Mouse (Mus musculus) intestine, embryonic 16.5 days (tissue): ENCODE measurements at regions not wholly inside any gene's neighbourhood (a gene's known extent, or its start where the extent isn't known, plus 50 kb on each side); places are given as distances from the start of the nearest gene placed in this dataset.
"Not testable (repeated sequence)": the region's sequence is repeated elsewhere in the genome, so short reads cannot be mapped to it uniquely, and the experiment has no call there.

Source experiments
- ATAC-seq: fragments of 200-750 bp; cut with Nextera tagmentation; 2 replicates; pipeline ENCODE4 v1.8.0; 2017; ENCODE audit warnings: moderate TSS enrichment, moderate library complexity
- H3K27ac ChIP-seq: fragments of 300-500 bp; sonication (generic); 2 replicates; pipeline ENCODE4 v1.5.1; 2014; ENCODE audit warnings: mild to moderate bottlenecking, low read length
- H3K27me3 ChIP-seq: fragments of 300-500 bp; sonication (generic); replicated peaks from 2 replicates; pipeline ENCODE4 v1.6.1; 2014; ENCODE audit warnings: low read length, control low read depth, mixed read lengths; ENCODE audit not compliant: control insufficient read depth, insufficient read depth
- H3K36me3 ChIP-seq: fragments of 300-500 bp; sonication (generic); 2 replicates; pipeline ENCODE4 v1.6.1; 2014; ENCODE audit warnings: low read length, control low read depth; ENCODE audit not compliant: control insufficient read depth, insufficient read depth
- H3K4me1 ChIP-seq: fragments of 300-500 bp; sonication (generic); 2 replicates; pipeline ENCODE4 v1.6.1; 2014; ENCODE audit warnings: low read length, control low read depth, mixed read lengths; ENCODE audit not compliant: control insufficient read depth, insufficient read depth
- H3K4me2 ChIP-seq: fragments of 300-500 bp; sonication (generic); 2 replicates; pipeline ENCODE4 v1.6.1; 2014; ENCODE audit warnings: low read depth, low read length, control low read depth
- H3K4me3 ChIP-seq: fragments of 300-500 bp; sonication (generic); 2 replicates; pipeline ENCODE4 v1.5.1; 2014; ENCODE audit warnings: mild to moderate bottlenecking, low read length
- H3K9ac ChIP-seq: fragments of 300-500 bp; sonication (generic); 2 replicates; pipeline ENCODE4 v1.6.1; 2014; ENCODE audit warnings: low read depth, low read length
- H3K9me3 ChIP-seq: fragments of 300-500 bp; sonication (generic); 2 replicates; pipeline ENCODE4 v1.6.1; 2016; ENCODE audit warnings: low read length, control low read depth; ENCODE audit not compliant: control insufficient read depth
- WGBS: fragments of 180-500 bp; shearing (Covaris S2); extraction: QIAGEN DNeasy Blood & Tissue Kit; methylation state at CpG from one replicate; pipeline ENCODE4 v1.1.7; 2014; 5-methylcytosine and 5-hydroxymethylcytosine counted together

GRCm38 (mm10) chr13:3373522-3374220 lies 164.2 kb upstream of the Gdi2 start:
- H3K4me1 ChIP-seq, ATAC-seq, H3K4me2 ChIP-seq, H3K36me3 ChIP-seq, H3K27ac ChIP-seq, H3K27me3 ChIP-seq, H3K9ac ChIP-seq, H3K9me3 ChIP-seq, H3K4me3 ChIP-seq: not testable (repeated sequence)
- 48% methylated on average over 3 of the region's 3 CpGs for WGBS

- Histone ChIP-seq H3K27ac (no peak overlapping the region), H3K36me3 (no peaks in the 10 kb centered on the region), H3K27me3 (no peaks in the 10 kb centered on the region), H3K4me3 (no peak overlapping the region), H3K9ac (no peak overlapping the region), H3K9me3 (no peaks in the 10 kb centered on the region), H3K4me1 (no peaks in the 10 kb centered on the region), H3K4me2 (no peak overlapping the region)
- 96% methylated on average over 7 of the region's 7 CpGs for WGBS
- no peak for ATAC-seq
Measured at GRCm38 (mm10) chr13:3374796-3375195, 163.1 kb upstream of the Gdi2 start.

GRCm38 (mm10) chr13:3377801-3378200 lies 160.1 kb upstream of the Gdi2 start:
- not testable (repeated sequence) for H3K4me3 ChIP-seq, H3K36me3 ChIP-seq, H3K4me1 ChIP-seq, H3K9ac ChIP-seq, ATAC-seq, H3K9me3 ChIP-seq, H3K4me2 ChIP-seq, H3K27ac ChIP-seq, H3K27me3 ChIP-seq
- 57% methylated on average over 3 of the region's 3 CpGs for WGBS

- H3K4me3 ChIP-seq, H3K36me3 ChIP-seq, H3K27me3 ChIP-seq, H3K4me2 ChIP-seq, H3K9me3 ChIP-seq, H3K9ac ChIP-seq, H3K27ac ChIP-seq, ATAC-seq, H3K4me1 ChIP-seq: not testable (repeated sequence)
- 86% methylated on average over 2 of the region's 2 CpGs for WGBS
Measured at GRCm38 (mm10) chr13:3405783-3406182, 132.1 kb upstream of the Gdi2 start.

- H3K36me3 ChIP-seq, H3K9ac ChIP-seq, H3K4me1 ChIP-seq, H3K27me3 ChIP-seq, H3K9me3 ChIP-seq, H3K4me2 ChIP-seq, H3K4me3 ChIP-seq, H3K27ac ChIP-seq: not testable (repeated sequence)
- ATAC-seq = peak; percentile 71
- 45% methylated on average over 8 of the region's 8 CpGs for WGBS
Measured at GRCm38 (mm10) chr13:3406236-3407017, 131.4 kb upstream of the Gdi2 start.

- not testable (repeated sequence) for H3K4me2 ChIP-seq, H3K9ac ChIP-seq, H3K4me1 ChIP-seq, H3K36me3 ChIP-seq, H3K9me3 ChIP-seq, H3K27ac ChIP-seq, H3K4me3 ChIP-seq, H3K27me3 ChIP-seq
- WGBS = 32% methylated on average over 3 of the region's 3 CpGs
- peak; percentile 71 for ATAC-seq
Measured at GRCm38 (mm10) chr13:3410281-3410680, 127.6 kb upstream of the Gdi2 start.

GRCm38 (mm10) chr13:3417026-3417425 lies 120.8 kb upstream of the Gdi2 start:
- no peaks in the 10 kb centered on the region for H3K36me3 ChIP-seq
- no peak overlapping the region for H3K9ac ChIP-seq
- H3K4me1 ChIP-seq = no peaks in the 10 kb centered on the region
- H3K4me2 ChIP-seq = no peak overlapping the region
- H3K27me3 ChIP-seq = no peaks in the 10 kb centered on the region
- H3K9me3 ChIP-seq = 0 out of 2 replicates have a peak, but pooled peaks cover 2% of the 10 kb centered on the region
- no peak for ATAC-seq
- whole genome bisulfite sequencing = 75% methylated on average over 1 of the region's 1 CpGs
- no peak overlapping the region for H3K4me3 ChIP-seq
- no peak overlapping the region for H3K27ac ChIP-seq

- H3K27ac ChIP-seq, H3K27me3 ChIP-seq, H3K36me3 ChIP-seq, H3K4me2 ChIP-seq, ATAC-seq, H3K4me3 ChIP-seq, H3K9me3 ChIP-seq, H3K9ac ChIP-seq, H3K4me1 ChIP-seq: not testable (repeated sequence)
- 80% methylated on average over 6 of the region's 6 CpGs for WGBS
Measured at GRCm38 (mm10) chr13:3455374-3455773, 82.5 kb upstream of the Gdi2 start.

GRCm38 (mm10) chr13:3476884-3477283 lies 61.0 kb upstream of the Gdi2 start:
- no peaks in the 10 kb centered on the region for H3K27me3 ChIP-seq
- H3K4me2 ChIP-seq = no peak overlapping the region
- ATAC-seq = no peak
- no peak overlapping the region for H3K27ac ChIP-seq
- peaks cover 4% of the 10 kb centered on the region; the same call in 1 of the 2 replicates for H3K4me1 ChIP-seq
- H3K9ac ChIP-seq = no peak overlapping the region
- no peaks in the 10 kb centered on the region for H3K36me3 ChIP-seq
- no peak overlapping the region for H3K4me3 ChIP-seq
- H3K9me3 ChIP-seq = no peaks in the 10 kb centered on the region
